Mouse (Mus musculus) cerebellum, adult 11 months (tissue): ENCODE data around the gene Bicc1.
"Not testable (repeated sequence)": the region's sequence is repeated elsewhere in the genome, so short reads cannot be mapped to it uniquely, and the experiment has no call there.

ENCODE experiments used
- DNase-seq: peaks from one replicate; pipeline ENCODE4 v3.0.0; 2022

Gene Bicc1

DNA sequence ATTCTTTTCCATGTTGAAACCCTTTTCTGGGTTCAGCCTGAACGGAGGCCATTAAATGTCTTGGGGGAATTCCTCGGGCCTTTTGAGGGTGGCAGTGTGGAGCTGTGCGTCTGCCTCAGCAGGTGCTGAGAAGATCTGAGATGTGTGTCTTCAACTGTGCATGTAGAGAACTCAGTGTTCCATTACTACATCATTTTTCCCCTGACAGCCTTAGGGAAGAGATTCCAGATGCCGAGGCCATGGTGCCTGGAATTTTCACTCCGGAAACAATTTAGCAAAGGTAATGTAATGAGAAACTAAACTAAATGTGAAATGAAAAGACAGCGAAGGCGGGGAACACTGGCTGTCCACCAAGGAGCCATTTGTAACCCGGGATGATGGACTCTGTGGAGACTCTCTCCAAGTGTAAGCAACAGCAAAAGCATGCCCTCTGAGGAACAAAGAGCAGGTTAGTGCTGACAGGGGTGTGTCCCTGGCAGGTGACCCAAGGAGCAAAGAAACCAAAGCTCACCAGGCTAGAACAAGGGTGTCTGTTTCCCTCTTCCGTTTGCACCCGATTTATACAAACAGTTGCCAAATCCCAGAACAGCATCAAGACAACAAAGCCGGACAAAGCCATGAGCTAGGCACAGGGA, 176.3 kb downstream of the Bicc1 start:
- DNase-seq: no peak

- no peak for DNase-seq
Observed at GRCm38 (mm10) chr10:70982156-70982555, 177.3 kb downstream of the Bicc1 start.

GRCm38 (mm10) chr10:70979657-70980056, 179.8 kb downstream of the Bicc1 start:
- DNase-seq: no peak

GRCm38 (mm10) chr10:70977141-70977540, 182.4 kb downstream of the Bicc1 start:
- DNase-seq: no peak

DNA sequence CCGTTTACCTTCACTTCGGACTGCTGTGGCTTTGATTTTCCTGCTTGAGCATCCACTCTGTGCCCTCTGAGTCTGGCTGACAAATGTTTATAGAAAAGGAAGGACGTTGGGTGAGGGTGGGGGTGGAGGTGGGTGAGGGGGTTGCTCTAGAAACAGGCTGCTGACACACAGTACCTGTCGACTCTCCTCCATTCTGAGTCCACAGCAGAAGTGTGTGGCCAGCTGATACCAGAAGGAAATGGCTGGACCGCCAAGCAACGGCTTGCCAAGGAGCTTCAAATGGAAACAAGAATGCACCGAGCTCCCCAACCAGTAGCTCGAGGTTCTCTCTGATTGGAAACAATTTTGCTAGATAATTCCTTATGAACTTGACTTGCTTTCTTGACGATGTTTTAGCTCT, 182.9 kb downstream of the Bicc1 start:
- no peak for DNase-seq

GRCm38 (mm10) chr10:70971156-70971555, 188.3 kb downstream of the Bicc1 start:
- DNase-seq: no peak

DNA sequence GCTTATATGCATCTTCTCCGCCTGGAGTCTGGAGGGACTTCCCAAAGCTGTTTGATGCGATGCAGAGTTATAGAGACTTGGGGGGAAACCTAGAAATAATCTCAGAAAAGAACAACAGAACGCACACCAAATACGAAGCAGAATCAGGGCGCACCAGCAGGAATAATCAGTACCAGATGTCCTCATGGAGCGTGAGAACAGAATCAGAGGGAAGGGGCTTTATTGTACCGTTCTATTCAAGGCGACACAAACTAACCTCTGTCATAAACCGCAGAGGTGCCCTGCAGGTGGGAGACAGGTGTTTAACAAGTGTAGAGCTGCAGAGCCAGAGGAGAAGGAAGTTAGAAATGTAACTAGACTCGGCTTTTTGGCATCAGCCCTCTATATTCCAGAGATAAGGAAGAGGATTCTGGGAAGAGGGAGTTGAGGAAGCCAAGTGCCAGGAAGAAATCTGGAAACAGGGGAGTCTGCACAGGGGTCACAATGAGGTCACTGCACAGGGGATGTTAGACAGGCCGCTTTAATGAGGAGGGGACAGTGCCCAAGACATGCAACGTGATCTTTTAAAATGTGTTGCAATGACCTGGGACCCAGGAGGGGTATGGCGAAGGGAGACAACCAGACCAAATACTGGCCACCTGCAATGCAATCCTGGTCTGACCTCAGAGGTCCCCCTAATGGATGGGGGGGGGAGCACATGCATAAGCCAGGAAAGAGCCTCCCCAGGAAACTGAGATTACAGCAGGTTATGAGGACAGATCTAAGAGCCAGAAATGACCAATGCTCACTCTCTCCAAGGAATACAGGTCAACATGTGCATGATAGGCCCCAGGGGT, 190.4 kb downstream of the Bicc1 start:
- DNase-seq: no peak

DNA sequence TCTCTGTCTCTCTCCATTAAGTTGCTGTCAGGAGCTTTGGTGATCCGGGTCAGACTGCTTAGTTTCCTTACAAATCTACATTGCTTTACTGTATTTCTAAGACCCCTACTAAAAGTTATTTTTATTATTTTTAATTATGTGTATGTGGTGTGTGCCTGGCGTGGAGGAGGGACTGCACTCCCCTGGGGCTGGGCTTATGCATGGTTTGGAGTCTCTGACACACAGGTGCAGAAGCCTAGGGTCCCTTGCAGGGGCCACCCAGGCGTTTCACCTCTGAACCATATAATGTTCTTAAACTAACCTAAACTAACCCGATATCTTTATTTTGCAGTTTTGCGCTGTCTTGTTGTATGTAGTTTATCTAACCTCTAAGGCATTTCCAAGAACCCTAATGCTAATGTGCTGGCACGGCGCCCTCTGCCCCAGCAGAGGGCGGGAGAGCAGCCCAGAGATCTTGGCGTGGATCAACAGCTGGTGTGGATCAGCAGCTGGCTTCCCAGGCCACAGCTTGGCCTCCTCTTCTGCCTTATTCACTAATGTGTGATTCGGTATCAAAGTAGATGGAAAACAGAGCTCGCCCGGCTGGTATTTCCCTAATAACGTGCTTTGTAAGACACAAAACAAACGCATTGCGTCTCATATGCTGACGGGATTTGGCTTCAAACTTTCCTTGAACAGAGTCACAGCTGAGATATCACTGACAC, 192.7 kb downstream of the Bicc1 start:
- DNase-seq: no peak

DNA sequence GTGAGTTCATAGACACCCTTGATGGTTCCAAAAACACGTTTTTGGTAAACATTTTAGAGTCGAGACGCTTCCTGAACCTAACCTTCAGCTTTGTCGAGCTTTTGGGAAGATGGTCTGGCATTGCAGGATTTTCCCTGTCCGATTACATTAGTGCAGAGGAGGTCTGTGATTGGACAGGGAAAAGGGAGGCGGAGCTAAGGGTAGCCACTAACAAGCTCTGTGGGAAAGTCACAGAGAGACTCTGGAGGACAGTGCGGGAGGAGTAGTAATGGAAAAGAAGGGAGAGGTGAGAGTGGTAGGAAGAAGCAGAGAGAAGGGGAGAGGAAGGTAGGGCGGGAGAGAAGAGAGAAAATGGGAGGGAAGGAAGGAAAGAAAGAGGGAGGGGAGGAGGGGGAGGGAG, 194.8 kb downstream of the Bicc1 start:
- no peak for DNase-seq

DNA sequence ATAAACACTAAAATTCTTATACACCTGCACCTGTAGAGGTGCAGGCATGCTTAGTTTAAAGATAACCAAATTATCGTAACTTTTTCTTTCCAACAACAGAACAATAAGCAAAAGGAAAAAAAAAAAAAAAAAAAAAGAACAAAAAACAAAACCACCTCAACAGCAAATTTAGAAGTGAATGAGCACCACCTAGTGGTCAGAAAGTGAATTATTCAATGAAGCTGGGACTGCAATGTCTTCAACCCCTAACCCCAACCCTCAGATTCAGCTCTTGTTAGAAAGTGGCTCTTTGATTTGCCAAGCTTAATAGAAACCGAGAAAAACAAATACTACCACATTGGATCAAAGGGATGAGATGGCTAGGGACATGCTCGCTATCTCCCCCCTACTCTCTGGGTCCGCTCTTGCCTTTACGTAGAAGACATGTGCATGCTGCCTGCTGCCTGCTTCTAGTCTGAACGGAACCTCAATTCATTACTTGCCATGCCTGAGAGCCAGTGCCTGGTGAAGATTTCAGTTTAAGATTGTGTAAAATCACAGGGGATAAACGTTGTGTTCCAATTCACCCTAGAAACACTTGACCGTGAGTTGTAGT, 195.8 kb downstream of the Bicc1 start:
- peak; percentile 14 for DNase-seq

DNA sequence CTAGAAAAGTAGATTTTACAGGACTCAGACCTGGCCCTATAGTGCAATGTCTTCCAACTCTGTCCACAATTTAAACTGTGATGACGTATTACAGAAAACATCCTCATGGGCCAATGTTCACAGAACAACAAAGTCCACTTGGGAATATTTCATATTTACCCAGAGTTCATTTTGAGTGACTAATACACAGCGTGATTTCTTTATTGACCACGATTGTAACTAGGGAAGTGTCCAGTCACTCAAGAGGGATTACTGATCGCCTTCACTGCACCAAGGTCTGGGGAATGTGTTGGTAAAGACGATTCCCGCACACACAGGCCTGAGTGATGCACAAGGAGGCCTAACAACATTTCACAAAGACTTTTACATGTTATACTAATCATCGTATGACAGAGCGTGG, 197.9 kb downstream of the Bicc1 start:
- DNase-seq: no peak

DNA sequence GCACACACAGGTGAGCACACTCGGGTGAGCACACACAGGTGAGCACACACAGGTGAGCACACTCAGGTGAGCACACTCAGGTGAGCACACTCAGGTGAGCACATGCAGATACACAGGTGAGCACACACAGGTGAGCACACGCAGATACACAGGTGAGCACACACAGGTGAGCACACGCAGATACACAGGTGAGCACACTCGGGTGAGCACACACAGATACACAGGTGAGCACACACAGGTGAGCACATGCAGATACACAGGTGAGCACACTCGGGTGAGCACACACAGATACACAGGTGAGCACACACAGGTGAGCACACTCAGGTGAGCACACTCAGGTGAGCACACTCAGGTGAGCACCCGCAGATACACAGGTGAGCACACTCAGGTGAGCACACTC, 199.1 kb downstream of the Bicc1 start:
- DNase-seq: not testable (repeated sequence)

GRCm38 (mm10) chr10:70952770-70953147, 206.7 kb downstream of the Bicc1 start:
- DNase-seq: no peak

DNA sequence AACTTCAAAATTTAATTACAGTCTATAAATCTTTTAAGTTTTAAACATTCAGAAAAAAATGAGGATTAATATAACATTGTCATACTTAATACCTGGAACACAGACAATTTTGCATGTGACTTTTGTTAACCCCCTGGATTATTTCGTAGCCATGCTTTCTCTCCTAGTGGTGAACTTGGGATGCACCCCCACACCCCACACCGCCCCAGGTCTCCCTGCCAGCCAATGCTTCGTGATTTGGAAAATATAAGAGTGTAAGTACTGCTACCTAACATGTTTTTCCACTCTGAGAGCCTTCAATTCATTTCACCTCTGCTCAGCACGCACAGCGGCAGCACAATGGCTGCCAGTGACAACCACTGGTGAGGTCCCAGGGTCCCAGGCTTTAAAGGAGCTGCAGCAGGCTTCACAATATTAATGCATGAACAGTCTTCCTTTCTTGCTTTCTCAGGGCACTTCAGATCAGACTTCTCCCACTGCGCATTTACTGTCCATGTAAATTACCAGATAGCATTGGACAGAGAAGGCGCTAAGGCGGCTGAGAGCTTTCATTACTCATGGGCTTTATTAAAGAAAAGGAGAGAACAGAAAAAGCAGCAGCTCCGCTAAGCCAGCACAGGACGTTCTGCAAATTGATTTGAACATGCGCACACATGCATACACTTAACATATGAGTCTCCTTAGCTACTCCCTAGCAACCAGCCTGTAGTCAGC, 207.3 kb downstream of the Bicc1 start:
- no peak for DNase-seq

DNA sequence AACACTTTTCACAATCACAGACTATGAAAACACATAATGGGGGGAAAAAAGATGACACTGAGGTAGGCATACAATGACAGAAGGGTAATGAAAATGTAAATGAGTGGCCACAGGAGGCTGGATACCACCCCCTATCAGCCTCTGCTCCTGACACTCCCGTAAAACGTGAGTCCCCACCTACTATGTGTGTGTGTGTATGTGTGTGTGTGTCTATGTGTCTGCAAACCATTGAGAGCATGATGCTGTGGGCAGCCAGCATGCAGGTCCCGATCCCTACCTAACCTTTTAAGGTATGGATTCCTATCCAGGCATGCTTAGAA, 209.4 kb downstream of the Bicc1 start:
- DNase-seq: no peak

GRCm38 (mm10) chr10:70949254-70950104, 210.0 kb downstream of the Bicc1 start:
- DNase-seq: no peak

GRCm38 (mm10) chr10:70948276-70948675, 211.2 kb downstream of the Bicc1 start:
- no peak for DNase-seq

DNA sequence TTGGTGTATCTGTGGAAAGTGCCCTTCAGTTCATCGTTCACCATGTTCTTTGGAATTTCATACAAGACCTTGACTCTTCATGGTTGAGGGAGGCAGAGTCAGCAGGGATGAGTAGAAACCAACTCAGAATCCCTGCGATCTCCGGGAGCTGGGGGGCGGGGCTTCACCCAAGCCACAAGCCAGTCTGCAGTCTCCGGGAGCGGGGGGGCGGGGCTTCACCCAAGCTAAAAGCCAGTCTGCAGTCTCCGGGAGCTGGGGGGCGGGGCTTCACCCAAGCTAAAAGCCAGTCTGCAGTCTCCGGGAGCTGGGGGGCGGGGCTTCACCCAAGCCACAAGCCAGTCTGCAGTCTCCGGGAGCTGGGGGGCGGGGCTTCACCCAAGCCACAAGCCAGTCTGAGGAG, 213.4 kb downstream of the Bicc1 start:
- not testable (repeated sequence) for DNase-seq

DNA sequence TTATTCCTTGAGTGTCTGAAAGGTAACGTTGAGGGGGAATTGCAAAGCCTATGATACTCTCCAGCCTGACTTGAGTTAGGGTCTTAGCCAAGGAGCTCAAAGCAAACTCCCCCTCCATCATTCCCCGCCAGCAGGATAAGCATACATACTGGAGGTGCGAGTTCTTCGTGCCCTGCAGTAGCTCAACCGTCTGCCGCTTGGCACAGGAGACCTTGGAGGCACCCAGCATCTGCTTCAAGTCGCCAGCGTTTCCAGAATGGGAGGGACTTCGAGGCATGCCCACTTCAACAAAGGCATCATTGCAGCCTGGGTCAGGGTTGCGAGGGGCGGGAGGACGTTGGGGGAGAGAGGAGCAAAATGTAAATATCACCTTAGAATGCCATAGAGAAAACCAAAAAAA, 214.4 kb downstream of the Bicc1 start:
- DNase-seq: no peak

DNA sequence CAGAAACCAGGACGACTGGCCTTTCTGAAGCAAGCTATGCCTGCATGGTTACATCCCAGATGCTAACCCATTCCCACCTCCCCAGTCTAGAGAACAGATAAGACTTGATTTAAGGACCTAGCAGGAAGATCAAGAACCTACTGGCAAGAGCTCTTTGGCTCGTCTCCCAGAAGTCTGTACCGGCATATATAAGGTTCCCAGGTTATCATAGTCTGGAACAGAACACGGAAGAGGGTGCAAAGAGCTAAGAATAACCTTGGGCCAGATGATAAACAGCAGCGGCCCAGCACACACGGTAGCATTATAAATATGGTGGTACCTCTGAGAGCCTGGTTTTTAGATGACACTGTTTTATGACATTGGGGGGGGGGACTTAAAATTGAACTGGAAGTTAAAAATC, 217.9 kb downstream of the Bicc1 start:
- no peak for DNase-seq

DNA sequence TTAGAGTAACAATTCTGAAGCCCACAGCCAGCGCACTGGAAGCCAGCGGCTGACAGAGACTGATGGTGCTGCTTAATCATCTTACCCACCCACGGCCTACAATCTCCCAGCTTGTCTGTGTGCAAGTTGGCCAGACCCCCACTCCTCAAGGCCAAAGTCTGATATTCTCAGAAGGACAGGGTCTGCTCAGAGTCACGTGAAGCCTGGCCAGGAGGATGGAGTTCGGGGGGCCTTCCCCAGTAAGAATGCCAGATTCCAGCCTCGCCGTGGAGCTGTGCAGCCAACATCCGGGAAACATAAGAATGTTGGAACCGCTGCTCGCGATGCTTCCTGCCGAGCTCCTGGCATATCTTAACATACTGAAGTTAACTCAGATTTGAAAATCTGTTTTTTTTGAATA, 219.7 kb downstream of the Bicc1 start:
- DNase-seq: no peak

DNA sequence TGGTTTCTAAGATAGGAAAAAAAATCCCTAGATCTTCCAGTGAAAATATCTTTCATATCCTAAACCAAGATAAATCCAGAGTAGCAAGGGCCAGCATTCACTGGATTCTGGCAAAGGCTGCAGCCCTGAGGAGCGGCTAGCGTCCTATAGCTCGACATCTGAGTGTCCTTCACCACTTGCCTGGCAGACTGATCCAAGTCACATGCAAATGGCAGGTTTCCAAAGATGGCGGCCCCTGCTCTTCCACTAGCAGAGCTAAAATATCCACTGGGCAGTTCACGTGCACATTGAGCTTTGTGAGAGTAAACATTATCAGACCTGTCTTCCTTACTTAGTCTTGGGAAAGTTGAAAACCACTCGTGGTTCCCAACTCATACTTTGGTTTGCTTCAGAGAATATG, 222.1 kb downstream of the Bicc1 start:
- no peak for DNase-seq
